Mouse (Mus musculus) heart, postnatal 10 days (tissue): ENCODE data around the gene Btbd9. TPM values are rescaled to one million over a fixed set of nuclear protein-coding genes. Genes with fewer than 3 reads are reported as not detected.

Source experiments
- DNase-seq, 2 experiments: peaks; one replicate each; pipeline ENCODE4 v3.0.0; 2021
- intact Hi-C: fragments of 180-260 bp; cut with DNase I; formaldehyde crosslinking; loops from one replicate; pipeline ENCODE4 v1.15.1; 2025
- total RNA-seq, 2 experiments: library from RNA; stranded (reverse); gene quantifications; 2 replicates each; pipeline ENCODE4 v1.2.3; 2021

Gene Btbd9
- total RNA-seq, 2 experiments from 2014 or later = 30.9 to 34.0 TPM

GRCm38 (mm10) chr17:30198422-30198821 is 377.9 kb downstream of the Btbd9 start:
- intact Hi-C loops = loop anchor here (5.0 kb wide), 1 partner anchor 221 kb away; no protein-coding TSS in a partner anchor
- DNase-seq = peak; percentile 64 to 71

GRCm38 (mm10) chr17:30197280-30198030 is 378.8 kb downstream of the Btbd9 start:
- intact Hi-C loops = loop anchor here (5.0 kb wide), 1 partner anchor 220 kb away; no protein-coding TSS in a partner anchor
- DNase-seq = peak in 1 of 2 experiments; percentile 44

GRCm38 (mm10) chr17:30196401-30197279 is 379.6 kb downstream of the Btbd9 start:
- DNase-seq = peak; percentile 57
- intact Hi-C loops = loop anchor here (5.0 kb wide), 1 partner anchor 219 kb away; no protein-coding TSS in a partner anchor

- intact Hi-C loops = loop anchor here (2.0 to 5.0 kb wide), 2 partner anchors 89 to 218 kb away; no protein-coding TSS in a partner anchor
- peak in 1 of 2 experiments; percentile 24 for DNase-seq
Observed at GRCm38 (mm10) chr17:30195591-30196183, 380.6 kb downstream of the Btbd9 start.

- DNase-seq = peak in 1 of 2 experiments; percentile 26
- intact Hi-C loops = loop anchor here (2.0 to 5.0 kb wide), 2 partner anchors 88 to 218 kb away; no protein-coding TSS in a partner anchor
Observed at GRCm38 (mm10) chr17:30194629-30195445, 381.5 kb downstream of the Btbd9 start.

GRCm38 (mm10) chr17:30194091-30194490 is 382.2 kb downstream of the Btbd9 start:
- intact Hi-C loops = loop anchor here (2.0 kb wide), 1 partner anchor 87 kb away; no protein-coding TSS in a partner anchor
- peak in 1 of 2 experiments; percentile 5 for DNase-seq

- intact Hi-C loops = loop anchor here (2.0 kb wide), 1 partner anchor 87 kb away; no protein-coding TSS in a partner anchor
- no peak for DNase-seq
Observed at GRCm38 (mm10) chr17:30193615-30194014, 382.7 kb downstream of the Btbd9 start.

GRCm38 (mm10) chr17:30192416-30193005 is 383.8 kb downstream of the Btbd9 start:
- DNase-seq = peak in 1 of 2 experiments; percentile 1
- intact Hi-C loops = no loop called here

- intact Hi-C loops = no loop called here
- no peak for DNase-seq
Observed at GRCm38 (mm10) chr17:30191097-30191640, 385.1 kb downstream of the Btbd9 start.

- intact Hi-C loops = loop anchor here (5.0 kb wide), 1 partner anchor 41 kb away; no protein-coding TSS in a partner anchor
- no peak for DNase-seq
Observed at GRCm38 (mm10) chr17:30188031-30188981, 388.0 kb downstream of the Btbd9 start.

GRCm38 (mm10) chr17:30187581-30187980 is 388.7 kb downstream of the Btbd9 start:
- intact Hi-C loops = loop anchor here (5.0 kb wide), 1 partner anchor 40 kb away; no protein-coding TSS in a partner anchor
- no peak for DNase-seq

GRCm38 (mm10) chr17:30187154-30187553 is 389.1 kb downstream of the Btbd9 start:
- no peak for DNase-seq
- intact Hi-C loops = loop anchor here (5.0 kb wide), 1 partner anchor 40 kb away; no protein-coding TSS in a partner anchor

- intact Hi-C loops = loop anchor here (2.0 to 5.0 kb wide), 2 partner anchors 15 to 51 kb away; no protein-coding TSS in a partner anchor
- DNase-seq = no peak
Observed at GRCm38 (mm10) chr17:30183561-30183960, 392.7 kb downstream of the Btbd9 start.

GRCm38 (mm10) chr17:30182063-30182462 is 394.2 kb downstream of the Btbd9 start:
- intact Hi-C loops = loop anchor here (2.0 to 5.0 kb wide), 2 partner anchors 13 to 50 kb away; no protein-coding TSS in a partner anchor
- DNase-seq = no peak

GRCm38 (mm10) chr17:30181554-30181953 is 394.7 kb downstream of the Btbd9 start:
- DNase-seq = no peak
- intact Hi-C loops = loop anchor here (5.0 kb wide), 1 partner anchor 49 kb away; no protein-coding TSS in a partner anchor

- intact Hi-C loops = loop anchor here (5.0 kb wide), 1 partner anchor 48 kb away; no protein-coding TSS in a partner anchor
- no peak for DNase-seq
Observed at GRCm38 (mm10) chr17:30180197-30180596, 396.1 kb downstream of the Btbd9 start.

GRCm38 (mm10) chr17:30178402-30178801 is 397.9 kb downstream of the Btbd9 start:
- DNase-seq = no peak
- intact Hi-C loops = no loop called here
